ENCODE assay signal across 8 mouse cellular contexts in genomic region chrX:57392367-57393246, GRCm38 (mm10). TPM values are rescaled to one million over a fixed set of nuclear protein-coding genes. Genes with fewer than 3 reads are reported as not detected.
DNase-seq lines count a peak whose midpoint lies in the region; ATAC-seq lines count a peak whose summit lies in the region.

Gene Rbmx (minus strand): TSS chrX:57393036.

- no peaks in the 10 kb centered on the region for H3K9me3 ChIP-seq in hindbrain, embryonic 11.5 days (ENCODE audit: control insufficient read depth, low read length)

- peak within 1 kb of the TSS; percentile 59 for H3K4me3 ChIP-seq in hindbrain, embryonic 11.5 days (ENCODE audit: low read depth, low read length)

- peak within 1 kb of the TSS; percentile 83 for H3K9ac ChIP-seq in hindbrain, embryonic 11.5 days (ENCODE audit: low read depth, low read length)

- ATAC-seq in hindbrain, embryonic 11.5 days (ENCODE audit: low FRiP score), result peak; percentile 95

- H3K4me1 ChIP-seq in hindbrain, embryonic 11.5 days (replicated peaks; ENCODE audit: control insufficient read depth, insufficient read depth, low read length), result no peaks in the 10 kb centered on the region

- H3K27me3 ChIP-seq in hindbrain, embryonic 11.5 days (ENCODE audit: control insufficient read depth, insufficient read depth, low read length), result no peaks in the 10 kb centered on the region

- H3K27ac ChIP-seq in hindbrain, embryonic 11.5 days (ENCODE audit: low read depth, low read length), result peak within 1 kb of the TSS; percentile 92

- 14% methylated on average over 50 of the region's 50 CpGs for WGBS in hindbrain, embryonic 11.5 days

- H3K4me2 ChIP-seq in hindbrain, embryonic 11.5 days (replicated peaks; ENCODE audit: low read depth, low read length), result peak within 1 kb of the TSS; percentile 32; the same call in 1 of the 2 replicates

- H3K36me3 ChIP-seq in hindbrain, embryonic 11.5 days (ENCODE audit: control insufficient read depth, insufficient read depth, low read length), result peaks cover 2% of the 10 kb centered on the region; the same call in 1 of the 2 replicates

- peak; percentile 91 for DNase-seq in Muller cell, postnatal 12 days (ENCODE audit: inconsistent ontology term)
- DNase-seq in cerebellum, adult 9-11 months, result peak; percentile 89
- DNase-seq in frontal cortex, adult 2 months (ENCODE audit: extremely low spot score in 1 of 2, low spot score in 1 of 2), result peak; percentile 87 to 94
- peak; percentile 83 for DNase-seq in hindbrain, embryonic 11.5 days (ENCODE audit: low spot score)
- peak; percentile 81 to 85 for DNase-seq in layer of hippocampus, postnatal 10 days (ENCODE audit: low spot score in 2 of 2)
- DNase-seq in lung, postnatal 10 days, result peak; percentile 94
- DNase-seq in ovary, postnatal 36 days (ENCODE audit: low spot score), result peak; percentile 63
- peak; percentile 85 for DNase-seq in thymus, postnatal 25 days

RNA-seq across cellular contexts. Expression of gene Rbmx, which starts in this region (rescaled TPM):
- polyA plus RNA-seq in frontal cortex, adult 2 months (2012; rRNA removed), result 97.5 and 100 TPM in 2 replicates
- 279 and 294 TPM in 2 replicates for polyA plus RNA-seq in hindbrain, embryonic 11.5 days (2014; fragmentation: Nextera tagmentation; extraction: Ambion mirVana)
- 10 to 100 TPM; 85.3 to 88.0 TPM for total RNA-seq in layer of hippocampus, postnatal 10 days (2021)

Comparison
In these comparisons a context has a peak if more than half of its experiments do, and no peak if none do; other contexts are left out.
1. Peak in every context shown above with its lines: DNase-seq, ATAC-seq, H3K4me3 ChIP-seq and H3K27ac ChIP-seq.